Mouse (Mus musculus): ENCODE data around the gene Camkv.

DNA sequence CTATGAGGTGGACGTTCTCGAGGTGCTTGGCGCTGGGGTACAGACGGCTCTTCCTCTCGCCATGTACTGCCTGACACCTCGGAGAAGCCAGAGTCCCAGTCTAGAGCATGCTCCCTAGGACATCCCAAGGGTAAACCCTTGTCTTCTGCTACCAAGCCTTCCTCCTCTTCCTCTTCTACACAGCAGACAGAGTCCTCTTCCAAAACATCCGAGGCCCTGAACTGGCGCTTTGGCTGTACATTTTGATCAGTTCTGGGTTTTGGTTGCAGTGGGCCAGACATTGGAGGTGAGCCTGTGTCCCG lies 49.2 kb downstream of the Camkv start:
- TF ChIP-seq POLR2A (IDR thresholded peaks at IDR 0.05; ENCODE audit: insufficient read length, low read depth) = no peak
- no peak for TF ChIP-seq POLR2AphosphoS2 (IDR thresholded peaks at IDR 0.05; ENCODE audit: insufficient read length, low read depth)
- no peak for TF ChIP-seq MYOD1 (IDR thresholded peaks at IDR 0.05; ENCODE audit: control insufficient read depth in 1 of 3, insufficient read length in 2 of 3, low read depth in 2 of 3)
- no peak for TF ChIP-seq MAX (IDR thresholded peaks at IDR 0.05; ENCODE audit: low read depth)
- no peak for TF ChIP-seq SRF (IDR thresholded peaks at IDR 0.05; ENCODE audit: control insufficient read depth, insufficient read length, low read depth)
- TF ChIP-seq E2F4 (IDR thresholded peaks at IDR 0.05; ENCODE audit: insufficient read depth) = no peak
- no peak for TF ChIP-seq TCF12 (IDR thresholded peaks at IDR 0.05; ENCODE audit: insufficient read depth, poor library complexity, severe bottlenecking)

Measured in myocyte (in vitro differentiated cells).